In the genomic region with DNA sequence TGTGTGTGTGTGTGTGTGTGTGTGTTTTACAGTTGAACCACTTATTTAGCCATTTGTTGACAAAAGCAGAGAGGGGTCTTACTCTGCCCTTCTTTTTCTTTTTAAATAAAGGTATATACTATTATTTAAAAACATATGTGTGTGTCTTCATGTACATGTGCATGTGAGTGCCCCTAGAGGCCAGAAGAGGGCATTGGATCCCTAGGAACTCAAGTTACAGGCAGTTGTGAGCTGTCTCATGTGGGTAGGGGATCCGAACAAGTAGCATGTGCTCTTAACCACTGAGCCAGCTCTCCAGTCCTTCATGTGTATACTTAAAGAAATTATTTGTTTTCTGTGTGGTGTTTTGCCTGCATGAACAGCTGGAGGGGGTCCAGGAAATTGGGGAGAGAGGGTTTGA, we compare ENCODE assay signal across 11 mouse cellular contexts. TPM values are rescaled to one million over a fixed set of nuclear protein-coding genes. Genes with fewer than 3 reads are reported as not detected.
A peak's percentile ranks its signal among the peaks of the same experiment; 100 is the strongest.
DNase-seq lines count a peak whose midpoint lies in the region; ATAC-seq and TF ChIP-seq lines count a peak whose summit lies in the region.
"Had no signal": no experiment of that assay in that cellular context is flagged by ENCODE, and none has a peak within 500 bp of the region (broad histone marks: within the 10 kb centered on the region; RNA-seq: fewer than 3 reads in every experiment).

No protein-coding gene starts in this region.

- H3K27me3 ChIP-seq in forebrain, embryonic 13.5 days = no peaks in the 10 kb centered on the region
- no peaks in the 10 kb centered on the region for H3K27me3 ChIP-seq in forebrain, embryonic 12.5 days
- no peaks in the 10 kb centered on the region for H3K27me3 ChIP-seq in limb, embryonic 10.5 days (ENCODE audit: low read depth, poor library complexity, severe bottlenecking)
- H3K27me3 ChIP-seq: embryonic facial prominence, embryonic 13.5 days had no signal

- H3K9me3 ChIP-seq in forebrain, embryonic 13.5 days (replicated peaks) = no peaks in the 10 kb centered on the region
- H3K9me3 ChIP-seq in forebrain, embryonic 12.5 days = no peaks in the 10 kb centered on the region
- no peaks in the 10 kb centered on the region for H3K9me3 ChIP-seq in limb, embryonic 10.5 days (replicated peaks)
- H3K9me3 ChIP-seq: embryonic facial prominence, embryonic 13.5 days had no signal

- H3K36me3 ChIP-seq in forebrain, embryonic 13.5 days (ENCODE audit: poor library complexity, severe bottlenecking) = no peaks in the 10 kb centered on the region
- H3K36me3 ChIP-seq in forebrain, embryonic 12.5 days (replicated peaks) = no peaks in the 10 kb centered on the region
- H3K36me3 ChIP-seq in limb, embryonic 10.5 days = no peaks in the 10 kb centered on the region
- H3K36me3 ChIP-seq: embryonic facial prominence, embryonic 13.5 days had no signal

- TF ChIP-seq CTCF in lung, adult 2 months (IDR thresholded peaks at IDR 0.05; ENCODE audit: insufficient read depth, low read length) = 0 out of 2 replicates have a peak, but pooled peaks have one; percentile 4

- no peak for TF ChIP-seq POLR2A in lung, adult 2 months (IDR thresholded peaks at IDR 0.05; ENCODE audit: borderline replicate concordance, extremely low read depth, low read depth, low read length)

- H3K4me2 ChIP-seq in forebrain, embryonic 13.5 days = no peak overlapping the region
- no peak overlapping the region for H3K4me2 ChIP-seq in forebrain, embryonic 12.5 days
- H3K4me2 ChIP-seq: embryonic facial prominence, embryonic 13.5 days had no signal

- no peak for ATAC-seq in forebrain, embryonic 13.5 days
- no peak for ATAC-seq in forebrain, embryonic 12.5 days (ENCODE audit: low FRiP score)
- peak; percentile 84 for ATAC-seq in megakaryocyte-erythroid progenitor cell, adult 5-6 weeks (replicated peaks; ENCODE audit: low FRiP score, low TSS enrichment, poor library complexity, severe bottlenecking)

- peaks cover 18% of the 10 kb centered on the region for H3K4me1 ChIP-seq in forebrain, embryonic 13.5 days
- H3K4me1 ChIP-seq in forebrain, embryonic 12.5 days = no peaks in the 10 kb centered on the region; the same call in 1 of the 2 replicates
- no peaks in the 10 kb centered on the region for H3K4me1 ChIP-seq in lung, adult 2 months (ENCODE audit: control insufficient read depth, insufficient read depth, low read length)
- H3K4me1 ChIP-seq in limb, embryonic 10.5 days = no peaks in the 10 kb centered on the region
- H3K4me1 ChIP-seq: embryonic facial prominence, embryonic 13.5 days had no signal

- WGBS in forebrain, embryonic 13.5 days = 56% methylated on average over 1 of the region's 1 CpGs
- WGBS in forebrain, embryonic 12.5 days = 63% methylated on average over 1 of the region's 1 CpGs
- 49% methylated on average over 1 of the region's 1 CpGs for WGBS in lung, adult 2 months
- 59% methylated on average over 1 of the region's 1 CpGs for WGBS in limb, embryonic 10.5 days

- H3K9ac ChIP-seq in forebrain, embryonic 13.5 days = no peak overlapping the region
- H3K9ac ChIP-seq in forebrain, embryonic 12.5 days = no peak overlapping the region
- H3K9ac ChIP-seq: embryonic facial prominence, embryonic 13.5 days had no signal

- no peak overlapping the region for H3K4me3 ChIP-seq in forebrain, embryonic 13.5 days
- H3K4me3 ChIP-seq in forebrain, embryonic 12.5 days (replicated peaks) = no peak overlapping the region
- H3K4me3 ChIP-seq in lung, adult 2 months (replicated peaks; ENCODE audit: extremely low read depth, low read depth, low read length) = no peak overlapping the region
- no peak overlapping the region for H3K4me3 ChIP-seq in limb, embryonic 10.5 days
- H3K4me3 ChIP-seq: embryonic facial prominence, embryonic 13.5 days had no signal

- no peak for DNase-seq in lung, adult 2 months
- DNase-seq in lung, postnatal 4 days = no peak
- DNase-seq in NIH3T3 (ENCODE audit: low read depth) = peak; percentile 35
- DNase-seq in limb, embryonic 10.5 days (ENCODE audit: low spot score) = no peak
- no peak for DNase-seq in right cerebral cortex, postnatal 10 days (ENCODE audit: low spot score in 2 of 2)
- DNase-seq: kidney, adult 2 months had no signal

- H3K27ac ChIP-seq in forebrain, embryonic 13.5 days = peak overlapping the region; percentile 70
- H3K27ac ChIP-seq in forebrain, embryonic 12.5 days = no peak overlapping the region
- no peak overlapping the region for H3K27ac ChIP-seq in limb, embryonic 10.5 days
- H3K27ac ChIP-seq: embryonic facial prominence, embryonic 13.5 days; macrophage had no signal

RNA-seq across cellular contexts. Expression of a gene that starts 7.0 kb away (rescaled TPM):
- polyA plus RNA-seq in forebrain, embryonic 13.5 days (2015; fragmentation: Nextera tagmentation; extraction: Ambion mirVana) = 70.9 and 72.4 TPM in 2 replicates
- polyA plus RNA-seq in forebrain, embryonic 12.5 days (2016; fragmentation: Nextera tagmentation; extraction: Ambion mirVana) = 68.5 and 71.0 TPM in 2 replicates
- polyA plus RNA-seq in lung, adult 2 months (2012; rRNA removed) = 18.3 and 19.1 TPM in 2 replicates
- total RNA-seq in megakaryocyte-erythroid progenitor cell, adult 5-6 weeks (2014; fragmentation: Nextera tagmentation) = 70.2 and 107 TPM in 2 replicates
- 75.1 and 92.8 TPM in 2 replicates for total RNA-seq in megakaryocyte-erythroid progenitor cell, adult 5-6 weeks (2017)
- polyA plus RNA-seq in limb, embryonic 10.5 days (2016; fragmentation: Nextera tagmentation; extraction: Ambion mirVana) = 104 and 106 TPM in 2 replicates
